Mouse (Mus musculus) erythroid progenitor cell, adult 5-6 weeks (primary cell): ENCODE measurements at regions not wholly inside any gene's neighbourhood (a gene's known extent, or its start where the extent isn't known, plus 50 kb on each side); places are given as distances from the start of the nearest gene placed in this dataset.
A peak's percentile ranks its signal among the peaks of the same experiment; 100 is the strongest.

Source experiments
- ATAC-seq: replicated peaks from 2 replicates; pipeline ENCODE4 v1.8.0; 2016; ENCODE audit warnings: moderate number of reproducible peaks, mild to moderate bottlenecking, moderate TSS enrichment, inconsistent platforms; ENCODE audit not compliant: poor library complexity, low FRiP score, severe bottlenecking

- no peak for ATAC-seq
These were observed 51.9 kb upstream of the Lgalsl start for GRCm38 (mm10) chr11:20882756-20883155.

- ATAC-seq: no peak
These were observed 53.1 kb upstream of the Lgalsl start for GRCm38 (mm10) chr11:20883907-20884306.

- no peak for ATAC-seq
These were observed 56.2 kb upstream of the Lgalsl start for GRCm38 (mm10) chr11:20887044-20887443.

GRCm38 (mm10) chr11:20890479-20890878, 59.6 kb upstream of the Lgalsl start:
- no peak for ATAC-seq

GRCm38 (mm10) chr11:20891711-20892110, 60.9 kb upstream of the Lgalsl start:
- ATAC-seq: no peak

GRCm38 (mm10) chr11:20896277-20897123, 65.6 kb upstream of the Lgalsl start:
- no peak for ATAC-seq

GRCm38 (mm10) chr11:20897468-20897867, 66.6 kb upstream of the Lgalsl start:
- ATAC-seq: no peak

- no peak for ATAC-seq
These were observed 67.7 kb upstream of the Lgalsl start for GRCm38 (mm10) chr11:20898558-20898957.

GRCm38 (mm10) chr11:20899766-20900165, 68.9 kb upstream of the Lgalsl start:
- ATAC-seq: 0 out of 2 replicates have a peak, but pooled peaks have one; percentile 47

GRCm38 (mm10) chr11:20902001-20902400, 71.1 kb upstream of the Lgalsl start:
- ATAC-seq: no peak

GRCm38 (mm10) chr11:20902910-20903309, 72.1 kb upstream of the Lgalsl start:
- no peak for ATAC-seq

GRCm38 (mm10) chr11:20907996-20908395, 77.1 kb upstream of the Lgalsl start:
- no peak for ATAC-seq

- no peak for ATAC-seq
These were observed 77.6 kb upstream of the Lgalsl start for GRCm38 (mm10) chr11:20908471-20908870.

GRCm38 (mm10) chr11:20913042-20913441, 82.2 kb upstream of the Lgalsl start:
- ATAC-seq: no peak

- ATAC-seq: peak; percentile 50
These were observed 82.9 kb upstream of the Lgalsl start for GRCm38 (mm10) chr11:20913598-20914296.

GRCm38 (mm10) chr11:20914297-20914997, 83.6 kb upstream of the Lgalsl start:
- no peak for ATAC-seq

GRCm38 (mm10) chr11:20915182-20915602, 84.3 kb upstream of the Lgalsl start:
- no peak for ATAC-seq

- ATAC-seq: peak; percentile 56
These were observed 85.0 kb upstream of the Lgalsl start for GRCm38 (mm10) chr11:20915687-20916432.

GRCm38 (mm10) chr11:20916473-20916911, 85.6 kb upstream of the Lgalsl start:
- peak; percentile 82 for ATAC-seq

- ATAC-seq: no peak
These were observed 86.1 kb upstream of the Lgalsl start for GRCm38 (mm10) chr11:20916961-20917360.
